Mouse (Mus musculus) cerebellum, adult 9-10 months (tissue): Measurements from ENCODE around the gene Olfr15.
"Not testable (repeated sequence)": the region's sequence is repeated elsewhere in the genome, so short reads cannot be mapped to it uniquely, and the experiment has no call there.

ENCODE experiments used
- DNase-seq: peaks from one replicate; pipeline ENCODE4 v3.0.0; 2022

Gene Olfr15

GRCm38 (mm10) chr16:3830588-3831109 lies at the start of gene Olfr15:
Olfr15 (plus strand) TSS chr16:3830878.
- DNase-seq = no peak

GRCm38 (mm10) chr16:3781237-3781636 lies 49.4 kb upstream of the Olfr15 start:
- DNase-seq = no peak

GRCm38 (mm10) chr16:3788394-3788793 lies 42.3 kb upstream of the Olfr15 start:
- DNase-seq = no peak

GRCm38 (mm10) chr16:3808176-3808575 lies 22.5 kb upstream of the Olfr15 start:
- DNase-seq = no peak

GRCm38 (mm10) chr16:3814667-3815066 lies 16.0 kb upstream of the Olfr15 start:
- DNase-seq = not testable (repeated sequence)

- DNase-seq = no peak
Observed at GRCm38 (mm10) chr16:3820202-3820601, 10.5 kb upstream of the Olfr15 start.

- DNase-seq = no peak
Observed at GRCm38 (mm10) chr16:3828021-3828420, 2.7 kb upstream of the Olfr15 start.

GRCm38 (mm10) chr16:3829727-3830126 lies 951 bp upstream of the Olfr15 start:
- no peak for DNase-seq

- DNase-seq = no peak
Observed at GRCm38 (mm10) chr16:3835461-3835860, 4.8 kb downstream of the Olfr15 start.

- DNase-seq = no peak
Observed at GRCm38 (mm10) chr16:3839157-3839885, 8.6 kb downstream of the Olfr15 start.

GRCm38 (mm10) chr16:3842989-3843388 lies 12.3 kb downstream of the Olfr15 start:
- no peak for DNase-seq

GRCm38 (mm10) chr16:3843796-3844195 lies 13.1 kb downstream of the Olfr15 start:
- DNase-seq = no peak

- DNase-seq = peak; percentile 99
Observed at GRCm38 (mm10) chr16:3846711-3847518, 16.2 kb downstream of the Olfr15 start, which contains the start of gene Zfp174. Zfp174 (plus strand) TSS chr16:3847268.

- no peak for DNase-seq
Observed at GRCm38 (mm10) chr16:3847871-3848270, 17.2 kb downstream of the Olfr15 start.

GRCm38 (mm10) chr16:3848416-3848815 lies 17.7 kb downstream of the Olfr15 start:
- no peak for DNase-seq

- peak; percentile 1 for DNase-seq
Observed at GRCm38 (mm10) chr16:3851301-3851700, 20.6 kb downstream of the Olfr15 start.

GRCm38 (mm10) chr16:3852586-3852985 lies 21.9 kb downstream of the Olfr15 start:
- peak; percentile 1 for DNase-seq

GRCm38 (mm10) chr16:3854437-3855182 lies 23.9 kb downstream of the Olfr15 start:
- peak; percentile 1 for DNase-seq

GRCm38 (mm10) chr16:3855776-3856175 lies 25.1 kb downstream of the Olfr15 start:
- DNase-seq = no peak

GRCm38 (mm10) chr16:3859254-3859653 lies 28.6 kb downstream of the Olfr15 start:
- no peak for DNase-seq

GRCm38 (mm10) chr16:3871815-3872214 lies 41.1 kb downstream of the Olfr15 start:
- no peak for DNase-seq

- DNase-seq = peak; percentile 89
Observed at GRCm38 (mm10) chr16:3872216-3873047, 41.8 kb downstream of the Olfr15 start, which contains the start of gene Naa60. Naa60 (plus strand) TSS chr16:3872375.
